Mouse (Mus musculus): ENCODE data around the gene Ddx49.

Gene Ddx49

DNA sequence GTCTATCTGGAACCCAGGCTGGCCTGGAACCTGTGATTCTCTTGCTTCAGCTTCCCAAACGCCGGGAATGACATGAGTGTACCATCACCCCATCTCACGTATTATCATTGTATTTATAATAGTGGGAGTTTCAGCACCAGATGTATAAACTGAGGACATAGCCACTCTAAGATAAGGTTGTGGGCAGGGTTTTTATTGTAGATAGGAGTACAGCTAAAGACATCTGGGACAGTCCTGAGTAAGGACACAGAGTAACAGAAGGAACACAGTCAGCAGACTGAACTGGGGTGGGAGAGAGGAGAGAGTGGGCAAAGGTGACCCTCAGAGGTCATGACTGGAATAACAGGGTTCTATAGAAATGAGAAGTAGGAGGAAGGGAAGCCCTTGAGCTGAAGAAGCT, 34.6 kb downstream of the Ddx49 start:
- in situ Hi-C loops (cut with MseI, MboI), result no loop called here

DNA sequence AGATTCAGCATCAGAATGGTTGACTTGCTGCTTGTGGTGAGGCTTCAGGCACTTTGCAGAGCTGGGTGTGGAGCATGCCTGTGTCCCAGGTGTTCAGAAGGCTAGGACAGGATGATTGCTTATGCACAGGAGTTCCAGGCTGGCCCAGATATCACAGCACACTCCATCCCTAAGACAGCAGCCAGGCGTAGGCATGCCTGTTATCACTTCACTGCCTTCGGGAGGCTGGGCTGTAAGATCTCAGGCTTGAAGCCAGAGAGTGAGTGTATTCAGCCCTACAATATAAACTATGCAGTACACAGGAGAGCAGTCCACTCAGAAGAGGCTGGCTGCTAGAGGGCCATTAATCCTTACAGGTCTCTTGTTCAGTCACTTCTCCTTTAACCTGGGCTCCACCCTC, 43.2 kb downstream of the Ddx49 start:
- in situ Hi-C loops (cut with MseI, MboI), result no loop called here

DNA sequence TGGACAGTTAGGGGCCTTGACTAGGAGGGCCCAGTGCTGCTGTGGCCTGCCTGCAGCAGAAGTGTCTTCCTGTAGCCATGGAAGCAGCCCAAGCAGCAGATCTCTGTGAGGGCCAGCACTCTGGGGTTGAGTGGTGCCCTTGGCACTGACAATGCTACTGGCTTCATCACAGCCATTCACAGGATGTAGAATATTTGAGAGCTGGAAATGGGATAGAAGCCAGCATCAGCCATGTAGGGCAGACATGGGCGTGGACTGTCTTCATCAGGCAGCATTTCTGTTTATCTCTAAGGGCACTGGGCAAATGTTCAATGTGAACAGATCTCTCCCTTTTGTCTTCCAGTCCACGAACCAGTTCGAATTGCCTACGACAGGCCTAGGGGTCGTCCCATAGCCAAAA, 43.7 kb downstream of the Ddx49 start:
- in situ Hi-C loops (cut with MseI, MboI), result no loop called here

DNA sequence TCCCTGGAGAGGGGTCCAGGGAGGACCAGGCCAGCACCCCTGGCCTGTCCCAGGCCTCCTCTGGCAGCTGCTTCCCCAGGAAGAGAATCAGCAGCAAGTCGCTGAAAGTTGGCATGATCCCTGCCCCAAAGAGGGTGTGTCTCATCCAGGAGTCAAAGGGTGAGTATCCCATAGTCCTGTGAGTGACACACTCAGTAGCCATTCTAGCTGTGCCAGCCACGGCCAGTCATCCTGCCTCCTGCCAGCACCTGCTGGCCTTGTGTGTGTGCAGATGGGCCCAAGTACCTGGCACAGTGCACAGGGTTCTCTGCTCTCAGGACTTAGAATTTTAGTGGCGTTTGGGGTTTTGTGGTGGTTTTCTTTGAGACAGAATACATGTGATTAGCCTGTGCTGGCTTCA, 44.8 kb downstream of the Ddx49 start:
- in situ Hi-C loops (cut with MseI, MboI), result no loop called here

DNA sequence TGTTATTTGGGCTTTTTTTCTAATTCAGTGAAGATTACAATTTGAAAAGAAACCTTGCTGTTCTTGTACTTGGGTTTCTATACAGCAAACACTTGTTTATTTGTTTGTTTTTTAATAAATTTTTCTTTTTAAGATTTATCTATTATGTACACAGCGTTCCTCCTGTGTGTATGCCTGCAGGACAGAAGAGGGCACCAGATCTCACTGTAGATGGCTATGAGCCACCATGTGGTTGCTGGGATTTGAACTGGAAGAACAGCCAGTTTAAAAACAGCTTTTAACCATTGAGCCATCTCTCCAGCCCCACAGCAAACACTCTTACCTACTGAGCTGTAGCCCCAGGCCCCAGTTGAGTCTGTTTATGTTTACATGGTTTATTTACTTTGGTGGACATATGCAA, 47.7 kb downstream of the Ddx49 start:
- in situ Hi-C loops (cut with MseI, MboI), result no loop called here

DNA sequence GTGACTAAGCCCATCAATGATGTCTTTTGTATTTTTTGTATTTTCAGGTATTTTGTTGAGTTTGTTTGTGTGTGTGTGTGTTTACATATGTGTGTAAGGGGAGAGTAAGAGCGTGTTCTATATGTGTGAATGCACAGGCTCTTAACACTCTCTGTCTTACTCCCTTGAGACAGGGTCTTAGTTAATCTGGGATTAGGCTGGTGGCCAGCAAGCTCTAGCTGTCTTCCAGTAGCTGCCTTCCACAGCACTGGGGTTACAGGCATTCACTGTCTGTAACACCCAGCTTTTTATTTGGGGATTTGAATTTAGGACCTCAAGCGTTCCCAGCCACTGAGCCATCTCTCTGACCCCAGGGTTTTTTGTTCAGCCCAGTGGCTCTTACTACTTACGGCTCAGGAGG, 54.4 kb downstream of the Ddx49 start:
- in situ Hi-C loops (cut with MseI, MboI), result no loop called here

DNA sequence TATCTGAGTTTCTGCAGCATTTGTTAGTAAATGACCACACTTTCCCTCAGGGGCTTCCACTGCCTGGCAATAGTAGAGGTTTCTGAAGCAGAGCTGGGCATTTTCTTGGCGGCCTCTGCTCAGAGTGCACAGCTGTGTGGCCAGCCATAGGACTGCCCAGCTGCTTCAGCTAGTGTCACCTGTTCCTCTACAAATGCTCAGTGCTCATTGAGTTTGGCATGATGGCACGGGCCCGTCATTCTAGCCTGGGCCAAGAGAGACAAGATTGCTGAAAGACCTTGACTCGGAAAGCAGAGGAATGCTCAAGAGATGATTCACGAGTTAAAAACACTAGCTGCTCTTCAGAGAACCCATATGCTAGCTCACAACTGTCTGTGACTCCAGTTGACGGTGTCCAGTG, 55.7 kb downstream of the Ddx49 start:
- in situ Hi-C loops (cut with MseI, MboI), result no loop called here

All from mouse trophoblast stem cell (cell line).